Mouse (Mus musculus) hindbrain, embryonic 15.5 days (tissue): ENCODE data around the gene Angptl4. TPM values are rescaled to one million over a fixed set of nuclear protein-coding genes. Genes with fewer than 3 reads are reported as not detected.

ENCODE experiments used
- ATAC-seq: fragments of 200-750 bp; cut with Nextera tagmentation; 2 replicates; pipeline ENCODE4 v1.8.0; 2017; ENCODE audit warnings: low read depth, moderate number of reproducible peaks, moderate TSS enrichment; ENCODE audit not compliant: low FRiP score
- H3K27ac ChIP-seq: fragments of 300-500 bp; sonication (generic); replicated peaks from 2 replicates; pipeline ENCODE4 v1.5.1; 2015; ENCODE audit warnings: mild to moderate bottlenecking, inconsistent platforms
- H3K27me3 ChIP-seq: fragments of 300-500 bp; sonication (generic); 2 replicates; pipeline ENCODE4 v1.6.1; 2015; ENCODE audit warnings: control low read depth, inconsistent platforms
- H3K36me3 ChIP-seq: fragments of 300-500 bp; sonication (generic); 2 replicates; pipeline ENCODE4 v1.6.1; 2015; ENCODE audit warnings: control low read depth, inconsistent platforms
- H3K4me1 ChIP-seq: fragments of 300-500 bp; sonication (generic); replicated peaks from 2 replicates; pipeline ENCODE4 v1.6.1; 2015; ENCODE audit warnings: control low read depth, inconsistent platforms
- H3K4me2 ChIP-seq: fragments of 300-500 bp; sonication (generic); 2 replicates; pipeline ENCODE4 v1.6.1; 2015; ENCODE audit warnings: moderate library complexity, mild to moderate bottlenecking, inconsistent platforms
- H3K4me3 ChIP-seq: fragments of 300-500 bp; sonication (generic); 2 replicates; pipeline ENCODE4 v1.5.1; 2015; ENCODE audit warnings: mild to moderate bottlenecking, inconsistent platforms
- H3K9ac ChIP-seq: fragments of 300-500 bp; sonication (generic); 2 replicates; pipeline ENCODE4 v1.6.1; 2015; ENCODE audit warnings: inconsistent platforms
- H3K9me3 ChIP-seq: fragments of 300-500 bp; sonication (generic); 2 replicates; pipeline ENCODE4 v1.6.1; 2016; ENCODE audit warnings: control low read depth, inconsistent platforms
- WGBS: fragments of 180-500 bp; shearing (Covaris S2); methylation state at CpG from one replicate; pipeline ENCODE4 v1.1.7; 2015; 5-methylcytosine and 5-hydroxymethylcytosine counted together
- polyA plus RNA-seq: library from polyadenylated mRNA; unstranded; fragments of >200 nt; fragmentation: Nextera tagmentation; extraction: Ambion mirVana; gene quantifications from 2 replicates; pipeline ENCODE4 v1.2.1, GENCODE M21; 2015

The Angptl4 gene
- polyA plus RNA-seq, 1 experiment from 2014 or later: 23.9 TPM

GRCm38 (mm10) chr17:33817184-33817968 lies 35.7 kb upstream of the Angptl4 start:
- H3K4me2 ChIP-seq: peak overlapping the region; percentile 89
- H3K36me3 ChIP-seq: peaks cover 32% of the 10 kb centered on the region
- peak overlapping the region; percentile 80 for H3K9ac ChIP-seq
- ATAC-seq: peak; percentile 96
- whole genome bisulfite sequencing: under 1% methylated on average over 87 of the region's 89 CpGs
- peaks cover 35% of the 10 kb centered on the region for H3K4me1 ChIP-seq
- no peaks in the 10 kb centered on the region for H3K27me3 ChIP-seq
- peak overlapping the region; percentile 81 for H3K27ac ChIP-seq
- H3K4me3 ChIP-seq: peak overlapping the region; percentile 41
- H3K9me3 ChIP-seq: no peaks in the 10 kb centered on the region

- Histone ChIP-seq H3K27me3 (no peaks in the 10 kb centered on the region), H3K4me1 (peaks cover 28% of the 10 kb centered on the region), H3K9me3 (no peaks in the 10 kb centered on the region), H3K36me3 (peaks cover 25% of the 10 kb centered on the region), H3K4me3 (peak overlapping the region; percentile 41), H3K4me2 (peak overlapping the region; percentile 89), H3K9ac (no peak overlapping the region), H3K27ac (peak overlapping the region; percentile 81; the same call in 1 of the 2 replicates)
- ATAC-seq: no peak
- WGBS: 58% methylated on average over 5 of the region's 5 CpGs
These were observed 35.0 kb upstream of the Angptl4 start for GRCm38 (mm10) chr17:33816612-33817011.

- no peak for ATAC-seq
- Histone ChIP-seq H3K27me3 (no peaks in the 10 kb centered on the region), H3K36me3 (peaks cover 12% of the 10 kb centered on the region), H3K4me1 (peaks cover 29% of the 10 kb centered on the region), H3K4me2 (no peak overlapping the region), H3K27ac (no peak overlapping the region), H3K4me3 (no peak overlapping the region), H3K9ac (no peak overlapping the region), H3K9me3 (no peaks in the 10 kb centered on the region)
- WGBS: 95% methylated on average over 5 of the region's 6 CpGs
These were observed 33.8 kb upstream of the Angptl4 start for GRCm38 (mm10) chr17:33815399-33815798.

GRCm38 (mm10) chr17:33812990-33813389 lies 31.4 kb upstream of the Angptl4 start:
- WGBS: 74% methylated on average over 4 of the region's 4 CpGs
- Histone ChIP-seq H3K27ac (no peak overlapping the region), H3K4me2 (no peak overlapping the region), H3K9ac (no peak overlapping the region), H3K9me3 (no peaks in the 10 kb centered on the region), H3K4me1 (peaks cover 21% of the 10 kb centered on the region), H3K36me3 (no peaks in the 10 kb centered on the region), H3K4me3 (no peak overlapping the region), H3K27me3 (no peaks in the 10 kb centered on the region)
- no peak for ATAC-seq

GRCm38 (mm10) chr17:33812475-33812874 lies 30.8 kb upstream of the Angptl4 start:
- Histone ChIP-seq H3K4me3 (no peak overlapping the region), H3K27me3 (no peaks in the 10 kb centered on the region), H3K36me3 (no peaks in the 10 kb centered on the region), H3K27ac (no peak overlapping the region), H3K4me1 (peaks cover 17% of the 10 kb centered on the region), H3K9ac (no peak overlapping the region), H3K4me2 (no peak overlapping the region), H3K9me3 (no peaks in the 10 kb centered on the region)
- 57% methylated on average over 3 of the region's 3 CpGs for WGBS
- no peak for ATAC-seq

GRCm38 (mm10) chr17:33811142-33811516 lies 29.5 kb upstream of the Angptl4 start:
- Histone ChIP-seq H3K4me1 (peaks cover 12% of the 10 kb centered on the region), H3K27ac (peak overlapping the region; percentile 53), H3K27me3 (no peaks in the 10 kb centered on the region), H3K4me2 (peak overlapping the region; percentile 84), H3K9ac (peak overlapping the region; percentile 51), H3K36me3 (no peaks in the 10 kb centered on the region), H3K4me3 (peak overlapping the region; percentile 51), H3K9me3 (no peaks in the 10 kb centered on the region)
- no peak for ATAC-seq
- WGBS: 25% methylated on average over 7 of the region's 7 CpGs

- Histone ChIP-seq H3K27ac (peak within 1 kb of the TSS; percentile 53), H3K4me3 (peak within 1 kb of the TSS; percentile 51), H3K9me3 (no peaks in the 10 kb centered on the region), H3K36me3 (no peaks in the 10 kb centered on the region), H3K4me1 (peaks cover 12% of the 10 kb centered on the region), H3K9ac (peak within 1 kb of the TSS; percentile 51), H3K27me3 (no peaks in the 10 kb centered on the region), H3K4me2 (peak within 1 kb of the TSS; percentile 84)
- WGBS: 2% methylated on average over 36 of the region's 36 CpGs
- peak; percentile 99 for ATAC-seq
These were observed 28.9 kb upstream of the Angptl4 start, which contains the start of gene Kank3 for GRCm38 (mm10) chr17:33810334-33811141. Gene Kank3 (plus strand): TSS chr17:33810519.

- no peak overlapping the region for H3K4me2 ChIP-seq
- H3K9me3 ChIP-seq: no peaks in the 10 kb centered on the region
- 41% methylated on average over 10 of the region's 10 CpGs for WGBS
- peaks cover 12% of the 10 kb centered on the region for H3K4me1 ChIP-seq
- H3K27me3 ChIP-seq: no peaks in the 10 kb centered on the region
- H3K36me3 ChIP-seq: no peaks in the 10 kb centered on the region
- ATAC-seq: no peak
- no peak overlapping the region for H3K4me3 ChIP-seq
- no peak overlapping the region for H3K9ac ChIP-seq
- no peak overlapping the region for H3K27ac ChIP-seq
These were observed 26.6 kb upstream of the Angptl4 start for GRCm38 (mm10) chr17:33808192-33808591.

GRCm38 (mm10) chr17:33807181-33807888 lies 25.7 kb upstream of the Angptl4 start:
- H3K27ac ChIP-seq: no peak overlapping the region
- no peak overlapping the region for H3K4me2 ChIP-seq
- no peaks in the 10 kb centered on the region for H3K36me3 ChIP-seq
- 65% methylated on average over 8 of the region's 9 CpGs for WGBS
- no peak overlapping the region for H3K4me3 ChIP-seq
- no peak overlapping the region for H3K9ac ChIP-seq
- ATAC-seq: no peak
- H3K27me3 ChIP-seq: no peaks in the 10 kb centered on the region
- peaks cover 12% of the 10 kb centered on the region for H3K4me1 ChIP-seq
- no peaks in the 10 kb centered on the region for H3K9me3 ChIP-seq

GRCm38 (mm10) chr17:33804745-33805144 lies 23.1 kb upstream of the Angptl4 start:
- Histone ChIP-seq H3K9me3 (no peaks in the 10 kb centered on the region), H3K4me2 (no peak overlapping the region), H3K27me3 (no peaks in the 10 kb centered on the region), H3K36me3 (no peaks in the 10 kb centered on the region), H3K27ac (no peak overlapping the region), H3K4me1 (no peaks in the 10 kb centered on the region), H3K4me3 (no peak overlapping the region), H3K9ac (no peak overlapping the region)
- no peak for ATAC-seq
- 65% methylated on average over 1 of the region's 1 CpGs for WGBS

GRCm38 (mm10) chr17:33804205-33804604 lies 22.6 kb upstream of the Angptl4 start:
- no peak for ATAC-seq
- no peak overlapping the region for H3K27ac ChIP-seq
- H3K9ac ChIP-seq: no peak overlapping the region
- 63% methylated on average over 4 of the region's 4 CpGs for WGBS
- no peaks in the 10 kb centered on the region for H3K4me1 ChIP-seq
- no peaks in the 10 kb centered on the region for H3K36me3 ChIP-seq
- no peaks in the 10 kb centered on the region for H3K9me3 ChIP-seq
- no peaks in the 10 kb centered on the region for H3K27me3 ChIP-seq
- no peak overlapping the region for H3K4me3 ChIP-seq
- H3K4me2 ChIP-seq: no peak overlapping the region

GRCm38 (mm10) chr17:33802221-33802620 lies 20.6 kb upstream of the Angptl4 start:
- Histone ChIP-seq H3K27ac (no peak overlapping the region), H3K9me3 (no peaks in the 10 kb centered on the region), H3K27me3 (no peaks in the 10 kb centered on the region), H3K4me2 (no peak overlapping the region), H3K4me3 (no peak overlapping the region), H3K9ac (no peak overlapping the region), H3K36me3 (no peaks in the 10 kb centered on the region), H3K4me1 (no peaks in the 10 kb centered on the region)
- WGBS: 7% methylated on average over 2 of the region's 2 CpGs
- no peak for ATAC-seq
